Mouse (Mus musculus): ENCODE measurements around the gene Sema3b. TPM values are rescaled to one million over a fixed set of nuclear protein-coding genes. Genes with fewer than 3 reads are reported as not detected.

Gene Sema3b
- polyA plus RNA-seq, 1 experiment, result not detected

GRCm38 (mm10) chr9:107645153-107645510 lies 36.1 kb upstream of the Sema3b start:
- peaks cover 43% of the 10 kb centered on the region for H3K4me1 ChIP-seq
- no peak for TF ChIP-seq GATA1 (IDR thresholded peaks at IDR 0.05; ENCODE audit: borderline replicate concordance, low read length)
- TF ChIP-seq FLI1 (IDR thresholded peaks at IDR 0.05; ENCODE audit: low read length), result no peak
- peaks cover 30% of the 10 kb centered on the region for H3K27me3 ChIP-seq (replicated peaks)
- H3K36me3 ChIP-seq (replicated peaks; ENCODE audit: low read length), result no peaks in the 10 kb centered on the region
- H3K4me3 ChIP-seq (replicated peaks), result peak overlapping the region; percentile 93
- H3K9me3 ChIP-seq, result no peaks in the 10 kb centered on the region

GRCm38 (mm10) chr9:107644495-107645152 lies 35.6 kb upstream of the Sema3b start:
- H3K36me3 ChIP-seq (replicated peaks; ENCODE audit: low read length), result no peaks in the 10 kb centered on the region
- H3K9me3 ChIP-seq, result no peaks in the 10 kb centered on the region
- H3K4me1 ChIP-seq, result peaks cover 47% of the 10 kb centered on the region
- H3K27me3 ChIP-seq (replicated peaks), result peaks cover 25% of the 10 kb centered on the region
- peak overlapping the region; percentile 93 for H3K4me3 ChIP-seq (replicated peaks)
- TF ChIP-seq GATA1 (IDR thresholded peaks at IDR 0.05; ENCODE audit: borderline replicate concordance, low read length) (no peak), FLI1 (IDR thresholded peaks at IDR 0.05; ENCODE audit: low read length) (no peak; the same call in 1 of the 2 replicates)

- TF ChIP-seq GATA1 (IDR thresholded peaks at IDR 0.05; ENCODE audit: borderline replicate concordance, low read length) (no peak), FLI1 (IDR thresholded peaks at IDR 0.05; ENCODE audit: low read length) (no peak)
- no peaks in the 10 kb centered on the region for H3K9me3 ChIP-seq
- H3K4me3 ChIP-seq (replicated peaks), result peak overlapping the region; percentile 93
- peaks cover 22% of the 10 kb centered on the region for H3K27me3 ChIP-seq (replicated peaks)
- H3K4me1 ChIP-seq, result peaks cover 53% of the 10 kb centered on the region
- no peaks in the 10 kb centered on the region for H3K36me3 ChIP-seq (replicated peaks; ENCODE audit: low read length)
Measured at GRCm38 (mm10) chr9:107643544-107644214, 34.6 kb upstream of the Sema3b start.

GRCm38 (mm10) chr9:107641666-107642065 lies 32.6 kb upstream of the Sema3b start:
- TF ChIP-seq GATA1 (IDR thresholded peaks at IDR 0.05; ENCODE audit: borderline replicate concordance, low read length), result no peak
- TF ChIP-seq FLI1 (IDR thresholded peaks at IDR 0.05; ENCODE audit: low read length), result no peak
- Histone ChIP-seq H3K27me3 (replicated peaks) (peaks cover 28% of the 10 kb centered on the region), H3K9me3 (no peaks in the 10 kb centered on the region), H3K36me3 (replicated peaks; ENCODE audit: low read length) (no peaks in the 10 kb centered on the region), H3K4me3 (replicated peaks) (no peak overlapping the region), H3K4me1 (peaks cover 60% of the 10 kb centered on the region)

GRCm38 (mm10) chr9:107640257-107640772 lies 31.3 kb upstream of the Sema3b start:
- H3K4me3 ChIP-seq (replicated peaks), result peak overlapping the region; percentile 85
- no peaks in the 10 kb centered on the region for H3K9me3 ChIP-seq
- no peaks in the 10 kb centered on the region for H3K36me3 ChIP-seq (replicated peaks; ENCODE audit: low read length)
- H3K27me3 ChIP-seq (replicated peaks), result peaks cover 25% of the 10 kb centered on the region
- no peak for TF ChIP-seq GATA1 (IDR thresholded peaks at IDR 0.05; ENCODE audit: borderline replicate concordance, low read length)
- TF ChIP-seq FLI1 (IDR thresholded peaks at IDR 0.05; ENCODE audit: low read length), result no peak
- H3K4me1 ChIP-seq, result peaks cover 68% of the 10 kb centered on the region

GRCm38 (mm10) chr9:107637070-107637469 lies 28.0 kb upstream of the Sema3b start:
- peaks cover 9% of the 10 kb centered on the region for H3K36me3 ChIP-seq (replicated peaks; ENCODE audit: low read length)
- no peaks in the 10 kb centered on the region for H3K9me3 ChIP-seq
- TF ChIP-seq FLI1 (IDR thresholded peaks at IDR 0.05; ENCODE audit: low read length) (no peak), GATA1 (IDR thresholded peaks at IDR 0.05; ENCODE audit: borderline replicate concordance, low read length) (no peak)
- H3K4me1 ChIP-seq, result peaks cover 58% of the 10 kb centered on the region
- H3K27me3 ChIP-seq (replicated peaks), result peaks cover 24% of the 10 kb centered on the region
- no peak overlapping the region for H3K4me3 ChIP-seq (replicated peaks)

GRCm38 (mm10) chr9:107635279-107636028 lies 26.4 kb upstream of the Sema3b start, which contains the start of gene Gnai2:
Gene Gnai2, minus strand, starts transcription at chr9:107635367.
- Histone ChIP-seq H3K27me3 (replicated peaks) (peaks cover 11% of the 10 kb centered on the region), H3K4me3 (replicated peaks) (peak within 1 kb of the TSS; percentile 99), H3K4me1 (peaks cover 61% of the 10 kb centered on the region), H3K36me3 (replicated peaks; ENCODE audit: low read length) (peaks cover 24% of the 10 kb centered on the region), H3K9me3 (no peaks in the 10 kb centered on the region)
- TF ChIP-seq FLI1 (IDR thresholded peaks at IDR 0.05; ENCODE audit: low read length) (no peak), GATA1 (IDR thresholded peaks at IDR 0.05; ENCODE audit: borderline replicate concordance, low read length) (no peak)

- H3K4me1 ChIP-seq, result peaks cover 61% of the 10 kb centered on the region
- peak overlapping the region; percentile 99 for H3K4me3 ChIP-seq (replicated peaks)
- TF ChIP-seq FLI1 (IDR thresholded peaks at IDR 0.05; ENCODE audit: low read length), result no peak
- TF ChIP-seq GATA1 (IDR thresholded peaks at IDR 0.05; ENCODE audit: borderline replicate concordance, low read length), result no peak
- H3K36me3 ChIP-seq (replicated peaks; ENCODE audit: low read length), result peaks cover 31% of the 10 kb centered on the region
- H3K27me3 ChIP-seq (replicated peaks), result peaks cover 11% of the 10 kb centered on the region
- H3K9me3 ChIP-seq, result no peaks in the 10 kb centered on the region
Measured at GRCm38 (mm10) chr9:107634406-107635278, 25.6 kb upstream of the Sema3b start.
